Mouse (Mus musculus) liver, embryonic 14.5 days (tissue): Measurements from ENCODE around the gene Car10.

ENCODE experiments used
- CTCF ChIP-seq: IDR thresholded peaks from 2 replicates; pipeline ENCODE4 v1.5.1; 2016; ENCODE audit warnings: antibody characterized with exemption, low read depth, control low read depth
- EP300 ChIP-seq: IDR thresholded peaks from 2 replicates; pipeline ENCODE4 v1.6.1; 2016; ENCODE audit warnings: antibody characterized with exemption, low read depth

DNA sequence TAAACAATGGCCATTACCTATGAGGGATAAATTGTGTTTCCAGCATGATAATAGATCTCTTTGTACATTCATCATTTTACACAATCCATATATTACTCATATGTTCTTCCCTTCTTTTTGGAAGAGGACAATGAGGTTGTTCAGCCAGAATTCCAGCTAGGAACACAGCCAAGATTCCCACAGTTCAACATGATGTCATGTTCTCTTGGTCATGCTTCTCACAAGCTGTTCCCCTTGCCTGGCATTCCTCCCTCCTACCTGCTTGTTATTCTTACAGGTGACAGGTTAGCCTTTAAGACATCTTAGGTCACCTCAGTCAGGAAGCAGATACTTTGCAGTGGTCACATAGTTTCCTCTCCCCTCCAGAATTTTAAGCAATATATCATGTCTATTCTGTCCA is 119.6 kb downstream of the Car10 start:
- TF ChIP-seq EP300 = no peak
- no peak for TF ChIP-seq CTCF
